Mouse (Mus musculus) spleen, adult 10 weeks (tissue): Measurements from ENCODE around the gene Mpp2. TPM values are rescaled to one million over a fixed set of nuclear protein-coding genes. Genes with fewer than 3 reads are reported as not detected.

ENCODE experiments used
- polyA plus RNA-seq: library from polyadenylated mRNA; stranded (reverse); fragments of 350-450 nt; fragmentation: Illumina TruSeq; extraction: RNeasy Lipid Tissue Mini Kit (QIAGEN cat#74804); gene quantifications from one replicate; pipeline ENCODE4 v1.2.3, GENCODE M21; 2015; ENCODE audit warnings: low replicate concordance; ENCODE audit not compliant: insufficient read depth

The Mpp2 gene
- polyA plus RNA-seq = 1.4 TPM

DNA sequence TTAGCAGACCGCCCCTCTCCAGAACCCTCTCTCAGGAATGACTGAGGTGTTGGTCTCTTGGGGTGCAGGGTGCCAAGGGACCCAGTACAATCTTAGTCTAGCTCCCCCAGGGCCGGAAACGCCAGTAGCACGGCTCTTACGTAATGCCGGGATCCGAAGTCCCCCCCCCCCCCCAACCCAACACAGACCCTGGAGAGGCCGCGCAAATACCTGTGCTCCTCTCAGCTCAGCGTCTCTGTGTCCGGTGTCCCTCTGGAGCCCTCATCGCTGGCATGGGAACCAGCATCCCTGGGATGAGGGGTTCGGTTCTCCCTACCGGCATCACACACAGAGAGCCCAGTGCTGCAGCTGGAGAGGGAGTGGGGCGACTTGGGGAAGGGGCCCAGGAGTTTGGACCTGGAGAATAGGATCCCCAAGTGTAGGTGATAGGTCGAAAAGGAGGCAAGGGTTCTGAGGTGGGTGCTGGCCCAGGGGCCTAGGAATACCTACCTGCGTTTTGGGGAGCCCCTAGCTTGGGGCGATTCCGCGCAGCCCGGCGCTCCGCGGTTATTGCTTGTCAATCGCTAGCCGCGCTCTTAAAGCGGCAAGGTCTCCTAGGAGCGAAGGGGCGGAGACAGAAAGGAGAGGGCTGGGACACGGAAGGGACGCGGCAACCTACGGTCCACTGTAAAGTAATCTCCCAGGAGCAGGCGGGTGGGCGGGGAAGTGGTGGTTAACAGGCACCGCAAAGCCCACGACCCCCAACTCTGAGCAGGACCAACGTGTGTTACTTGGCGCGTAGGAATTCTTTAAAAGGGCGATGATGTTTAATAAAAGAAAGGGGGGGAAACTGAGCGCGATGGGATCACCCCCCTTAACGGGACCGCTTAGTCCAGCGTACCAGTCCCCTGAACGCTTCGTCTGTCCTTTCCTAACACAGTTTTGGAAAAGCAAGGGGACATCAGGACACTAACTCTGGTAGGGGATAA, at the start of gene Mpp2:
Mpp2 (minus strand) TSS at position 585 of the 968 bp plus-strand sequence.

GRCm38 (mm10) chr11:102107732-102108131, 19.4 kb upstream of the Mpp2 start, which contains the start of gene Pyy:
Pyy (minus strand) TSS chr11:102107832.

DNA sequence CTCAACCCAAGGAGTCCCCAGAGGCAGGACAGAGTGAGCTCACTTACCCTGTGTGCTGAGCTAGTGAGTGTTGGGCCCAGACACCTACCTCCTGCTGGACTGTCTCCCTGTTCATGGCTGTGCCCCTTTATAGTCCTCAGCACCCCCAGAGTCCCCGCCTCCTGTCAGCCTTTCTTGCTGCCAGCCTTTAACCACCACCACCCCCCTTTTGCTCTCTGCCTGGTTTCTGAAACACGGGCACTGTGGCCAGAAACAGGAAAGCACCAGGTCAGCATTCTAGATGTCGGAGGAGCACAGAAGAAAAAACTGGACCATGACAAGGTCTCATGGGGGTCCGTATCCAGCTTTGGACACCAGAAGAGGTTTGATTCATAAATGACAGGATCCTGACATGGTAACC, 12.9 kb upstream of the Mpp2 start, which contains the start of gene Ppy:
Ppy (minus strand) TSS at position 101 of the 400 bp plus-strand sequence.

GRCm38 (mm10) chr11:102041350-102041949, 46.9 kb downstream of the Mpp2 start, which contains the start of gene Cd300lg:
Cd300lg (plus strand) TSS chr11:102041509.

DNA sequence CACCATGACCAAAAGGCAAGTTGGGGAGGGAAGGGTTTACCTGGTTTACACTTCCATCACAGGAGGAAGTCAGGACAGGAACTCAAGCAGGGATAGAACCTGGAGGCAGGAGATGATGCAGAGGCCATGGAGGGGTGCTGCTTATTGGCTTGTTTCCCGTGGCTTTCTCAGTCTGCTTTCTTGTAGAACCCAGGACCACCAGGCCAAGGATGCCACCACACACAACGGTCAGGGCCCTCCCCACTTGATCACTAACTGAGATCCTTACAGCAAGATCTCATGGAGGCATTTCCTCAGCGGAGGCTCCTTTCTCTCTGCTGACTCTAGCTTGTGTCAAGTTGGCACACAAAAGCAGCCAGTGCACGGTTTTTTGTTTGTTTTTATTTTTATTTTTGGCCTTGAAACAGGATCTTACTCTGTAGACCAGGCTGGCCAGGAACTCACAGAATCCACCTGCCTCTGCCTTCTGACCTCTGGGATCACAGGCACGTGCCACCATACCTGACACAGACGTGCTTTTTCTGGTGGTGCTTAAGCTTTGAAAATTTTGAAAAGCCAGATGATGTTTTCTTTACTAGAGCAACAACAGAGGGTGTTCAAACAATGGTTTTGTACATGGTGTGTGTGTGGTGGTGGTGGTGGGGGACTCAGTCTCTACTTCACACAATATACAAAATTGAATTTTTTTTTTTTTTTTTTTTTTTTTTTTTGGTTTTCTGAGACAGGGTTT, 60.1 kb downstream of the Mpp2 start, which contains the start of gene Mpp3:
Mpp3 (minus strand) TSS at position 375 of the 730 bp plus-strand sequence.

Other genes starting within 250 kb of the Mpp2 start
- 1.6 TPM for gene Meox1, start 194.1 kb downstream of the Mpp2 start, polyA plus RNA-seq
- gene Sost, start 121.5 kb downstream of the Mpp2 start, polyA plus RNA-seq = not detected
- gene Cfap97d1, start 104.2 kb downstream of the Mpp2 start, polyA plus RNA-seq = not detected
- 29.7 TPM for gene Dusp3, start 101.5 kb downstream of the Mpp2 start, polyA plus RNA-seq
- 2.9 TPM for gene Mpp3, start 60.1 kb downstream of the Mpp2 start, polyA plus RNA-seq
- gene Cd300lg, start 47.0 kb downstream of the Mpp2 start, polyA plus RNA-seq = 14.5 TPM
- gene Ppy, start 12.8 kb upstream of the Mpp2 start, polyA plus RNA-seq = not detected
- gene Pyy, start 19.3 kb upstream of the Mpp2 start, polyA plus RNA-seq = not detected
- gene Nags, start 57.0 kb upstream of the Mpp2 start, polyA plus RNA-seq = not detected
- gene Tmem101, start 67.9 kb upstream of the Mpp2 start, polyA plus RNA-seq = 6.3 TPM
- 36.5 TPM for gene Lsm12, start 96.8 kb upstream of the Mpp2 start, polyA plus RNA-seq
- 22.7 TPM for gene G6pc3, start 101.1 kb upstream of the Mpp2 start, polyA plus RNA-seq
- gene Hdac5, start 141.7 kb upstream of the Mpp2 start, polyA plus RNA-seq = 17.0 TPM
- 1.2 TPM for gene BC030867, start 160.4 kb upstream of the Mpp2 start, polyA plus RNA-seq
- gene Asb16, start 180.2 kb upstream of the Mpp2 start, polyA plus RNA-seq = not detected
- 24.4 TPM for gene Tmub2, start 196.4 kb upstream of the Mpp2 start, polyA plus RNA-seq
- 36.7 TPM for gene Atxn7l3, start 208.1 kb upstream of the Mpp2 start, polyA plus RNA-seq
- 81.7 TPM for gene Ubtf, start 231.2 kb upstream of the Mpp2 start, polyA plus RNA-seq